Mouse (Mus musculus): ENCODE measurements around the gene Calcrl. TPM values are rescaled to one million over a fixed set of nuclear protein-coding genes. Genes with fewer than 3 reads are reported as not detected.

Gene Calcrl
- polyA plus RNA-seq, 1 experiment, result not detected

- TF ChIP-seq GATA1 (IDR thresholded peaks at IDR 0.05; ENCODE audit: low read length) (no peak), TAL1 (IDR thresholded peaks at IDR 0.05; ENCODE audit: low read length) (no peak)
- no peak overlapping the region for H3K4me3 ChIP-seq (replicated peaks)
- H3K36me3 ChIP-seq (ENCODE audit: control insufficient read depth), result no peaks in the 10 kb centered on the region
- no peaks in the 10 kb centered on the region for H3K27me3 ChIP-seq (ENCODE audit: control insufficient read depth)
- H3K9me3 ChIP-seq (ENCODE audit: control insufficient read depth, low read length), result no peaks in the 10 kb centered on the region
- H3K4me1 ChIP-seq (ENCODE audit: control insufficient read depth), result peaks cover 13% of the 10 kb centered on the region
These were observed 40.1 kb downstream of the Calcrl start for GRCm38 (mm10) chr2:84384911-84385693.

GRCm38 (mm10) chr2:84383828-84384227 is 41.4 kb downstream of the Calcrl start:
- Histone ChIP-seq H3K4me1 (ENCODE audit: control insufficient read depth) (peaks cover 13% of the 10 kb centered on the region), H3K4me3 (replicated peaks) (no peak overlapping the region), H3K27me3 (ENCODE audit: control insufficient read depth) (no peaks in the 10 kb centered on the region), H3K9me3 (ENCODE audit: control insufficient read depth, low read length) (no peaks in the 10 kb centered on the region), H3K36me3 (ENCODE audit: control insufficient read depth) (no peaks in the 10 kb centered on the region)
- TF ChIP-seq TAL1 (IDR thresholded peaks at IDR 0.05; ENCODE audit: low read length) (no peak), GATA1 (IDR thresholded peaks at IDR 0.05; ENCODE audit: low read length) (no peak)

GRCm38 (mm10) chr2:84382556-84382955 is 42.7 kb downstream of the Calcrl start:
- Histone ChIP-seq H3K27me3 (ENCODE audit: control insufficient read depth) (no peaks in the 10 kb centered on the region), H3K4me1 (ENCODE audit: control insufficient read depth) (peaks cover 6% of the 10 kb centered on the region), H3K4me3 (replicated peaks) (no peak overlapping the region), H3K36me3 (ENCODE audit: control insufficient read depth) (no peaks in the 10 kb centered on the region), H3K9me3 (ENCODE audit: control insufficient read depth, low read length) (no peaks in the 10 kb centered on the region)
- TF ChIP-seq TAL1 (IDR thresholded peaks at IDR 0.05; ENCODE audit: low read length), result no peak
- TF ChIP-seq GATA1 (IDR thresholded peaks at IDR 0.05; ENCODE audit: low read length), result no peak

GRCm38 (mm10) chr2:84381997-84382396 is 43.2 kb downstream of the Calcrl start:
- Histone ChIP-seq H3K4me1 (ENCODE audit: control insufficient read depth) (peaks cover 3% of the 10 kb centered on the region), H3K9me3 (ENCODE audit: control insufficient read depth, low read length) (no peaks in the 10 kb centered on the region), H3K4me3 (replicated peaks) (no peak overlapping the region), H3K27me3 (ENCODE audit: control insufficient read depth) (no peaks in the 10 kb centered on the region), H3K36me3 (ENCODE audit: control insufficient read depth) (no peaks in the 10 kb centered on the region)
- TF ChIP-seq GATA1 (IDR thresholded peaks at IDR 0.05; ENCODE audit: low read length) (no peak), TAL1 (IDR thresholded peaks at IDR 0.05; ENCODE audit: low read length) (no peak)

GRCm38 (mm10) chr2:84380816-84381215 is 44.4 kb downstream of the Calcrl start:
- H3K27me3 ChIP-seq (ENCODE audit: control insufficient read depth), result no peaks in the 10 kb centered on the region
- no peaks in the 10 kb centered on the region for H3K36me3 ChIP-seq (ENCODE audit: control insufficient read depth)
- H3K4me3 ChIP-seq (replicated peaks), result no peak overlapping the region
- peaks cover 3% of the 10 kb centered on the region for H3K4me1 ChIP-seq (ENCODE audit: control insufficient read depth)
- TF ChIP-seq GATA1 (IDR thresholded peaks at IDR 0.05; ENCODE audit: low read length) (no peak), TAL1 (IDR thresholded peaks at IDR 0.05; ENCODE audit: low read length) (no peak)
- H3K9me3 ChIP-seq (ENCODE audit: control insufficient read depth, low read length), result no peaks in the 10 kb centered on the region

GRCm38 (mm10) chr2:84378678-84379077 is 46.5 kb downstream of the Calcrl start:
- Histone ChIP-seq H3K4me1 (ENCODE audit: control insufficient read depth) (no peaks in the 10 kb centered on the region; the same call in 1 of the 2 replicates), H3K36me3 (ENCODE audit: control insufficient read depth) (no peaks in the 10 kb centered on the region), H3K27me3 (ENCODE audit: control insufficient read depth) (no peaks in the 10 kb centered on the region), H3K9me3 (ENCODE audit: control insufficient read depth, low read length) (no peaks in the 10 kb centered on the region), H3K4me3 (replicated peaks) (no peak overlapping the region)
- no peak for TF ChIP-seq GATA1 (IDR thresholded peaks at IDR 0.05; ENCODE audit: low read length)

GRCm38 (mm10) chr2:84369256-84369655 is 56.0 kb downstream of the Calcrl start:
- peaks cover 27% of the 10 kb centered on the region for H3K4me1 ChIP-seq (ENCODE audit: control insufficient read depth)
- no peak overlapping the region for H3K4me3 ChIP-seq (replicated peaks)
- H3K9me3 ChIP-seq (ENCODE audit: control insufficient read depth, low read length), result no peaks in the 10 kb centered on the region
- no peak for TF ChIP-seq GATA1 (IDR thresholded peaks at IDR 0.05; ENCODE audit: low read length)
- TF ChIP-seq TAL1 (IDR thresholded peaks at IDR 0.05; ENCODE audit: low read length), result no peak
- H3K27me3 ChIP-seq (ENCODE audit: control insufficient read depth), result no peaks in the 10 kb centered on the region
- H3K36me3 ChIP-seq (ENCODE audit: control insufficient read depth), result no peaks in the 10 kb centered on the region

GRCm38 (mm10) chr2:84366742-84367141 is 58.5 kb downstream of the Calcrl start:
- Histone ChIP-seq H3K4me1 (ENCODE audit: control insufficient read depth) (peaks cover 35% of the 10 kb centered on the region), H3K9me3 (ENCODE audit: control insufficient read depth, low read length) (no peaks in the 10 kb centered on the region), H3K36me3 (ENCODE audit: control insufficient read depth) (no peaks in the 10 kb centered on the region), H3K27me3 (ENCODE audit: control insufficient read depth) (no peaks in the 10 kb centered on the region), H3K4me3 (replicated peaks) (no peak overlapping the region)
- no peak for TF ChIP-seq TAL1 (IDR thresholded peaks at IDR 0.05; ENCODE audit: low read length)
- no peak for TF ChIP-seq GATA1 (IDR thresholded peaks at IDR 0.05; ENCODE audit: low read length)

- Histone ChIP-seq H3K36me3 (ENCODE audit: control insufficient read depth) (no peaks in the 10 kb centered on the region), H3K9me3 (ENCODE audit: control insufficient read depth, low read length) (no peaks in the 10 kb centered on the region), H3K27me3 (ENCODE audit: control insufficient read depth) (no peaks in the 10 kb centered on the region), H3K4me3 (replicated peaks) (no peak overlapping the region), H3K4me1 (ENCODE audit: control insufficient read depth) (peaks cover 35% of the 10 kb centered on the region)
- TF ChIP-seq GATA1 (IDR thresholded peaks at IDR 0.05; ENCODE audit: low read length) (no peak), TAL1 (IDR thresholded peaks at IDR 0.05; ENCODE audit: low read length) (no peak)
These were observed 59.9 kb downstream of the Calcrl start for GRCm38 (mm10) chr2:84365266-84365665.
